Mouse (Mus musculus): ENCODE measurements around the gene Cdc73.

DNA sequence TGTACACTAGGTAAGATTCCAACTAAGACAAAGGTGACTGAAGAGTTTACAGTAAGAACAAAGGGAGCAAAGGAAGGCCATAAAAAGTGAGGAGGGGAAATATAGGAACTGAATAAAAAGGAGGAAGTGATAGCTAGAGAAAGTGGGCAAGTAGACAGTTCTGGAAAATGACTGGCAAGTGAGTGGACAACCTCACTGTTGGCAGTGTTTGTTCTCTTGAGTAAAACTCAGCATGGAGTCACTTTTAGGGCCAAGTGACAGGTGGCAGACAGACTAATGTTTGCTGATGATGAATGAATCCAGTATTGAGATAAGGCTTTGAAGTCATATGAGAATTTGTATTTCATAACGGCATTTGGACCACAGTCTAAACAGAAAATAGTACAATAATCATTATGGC is 144.5 kb downstream of the Cdc73 start:
- TF ChIP-seq CTCF (IDR thresholded peaks at IDR 0.05; ENCODE audit: low read depth, low read length) (no peak), POLR2A (IDR thresholded peaks at IDR 0.05; ENCODE audit: insufficient read depth, low read length) (no peak)

All from ES-Bruce4 (cell line).